In genomic region chr14:69100866-69101265, GRCm38 (mm10) we compare ENCODE assay signal across 15 mouse cellular contexts.
"Had no signal": no experiment of that assay in that cellular context is flagged by ENCODE, and none has a peak within 500 bp of the region (broad histone marks: within the 10 kb centered on the region; RNA-seq: fewer than 3 reads in every experiment).

No protein-coding gene starts in this region.

- H3K9ac ChIP-seq: lung, embryonic 14.5 days; midbrain, embryonic 12.5 days; neural tube, embryonic 12.5 days; stomach, embryonic 15.5 days had no signal

- H3K9me3 ChIP-seq: midbrain, embryonic 10.5 days; midbrain, embryonic 12.5 days; neural tube, embryonic 12.5 days; stomach, embryonic 15.5 days had no signal

- H3K4me1 ChIP-seq: midbrain, embryonic 10.5 days; midbrain, embryonic 12.5 days; neural tube, embryonic 12.5 days; stomach, embryonic 15.5 days had no signal

- H3K27me3 ChIP-seq: midbrain, embryonic 12.5 days; neural tube, embryonic 12.5 days; stomach, embryonic 15.5 days had no signal

- ATAC-seq: midbrain, embryonic 16.5 days had no signal

- H3K36me3 ChIP-seq: midbrain, embryonic 10.5 days; midbrain, embryonic 12.5 days; neural tube, embryonic 12.5 days; stomach, embryonic 15.5 days had no signal

- H3K4me3 ChIP-seq: midbrain, embryonic 10.5 days; midbrain, embryonic 12.5 days; neural tube, embryonic 12.5 days; stomach, embryonic 15.5 days had no signal

- DNase-seq: lung, adult 18-20 months; lung, embryonic 14.5 days; lung, postnatal 10 days; lung, postnatal 4 days; midbrain, embryonic 14.5 days; right cerebral cortex, postnatal 14 days; thymus, adult 2 months; thymus, postnatal 25 days; thymus, postnatal 4 days had no signal

- H3K4me2 ChIP-seq: lung, embryonic 14.5 days; midbrain, embryonic 12.5 days; neural tube, embryonic 12.5 days; stomach, embryonic 15.5 days had no signal

- H3K27ac ChIP-seq: midbrain, embryonic 10.5 days; midbrain, embryonic 12.5 days; neural tube, embryonic 12.5 days; stomach, embryonic 15.5 days; stomach, postnatal 0 days had no signal
